Mouse (Mus musculus): ENCODE results near the gene Psmb9. TPM values are rescaled to one million over a fixed set of nuclear protein-coding genes. Genes with fewer than 3 reads are reported as not detected.

Gene Psmb9
- polyA plus RNA-seq, 1 experiment from 2014 or later = 3.1 TPM

GRCm38 (mm10) chr17:34217986-34218385, 30.4 kb upstream of the Psmb9 start:
- no peaks in the 10 kb centered on the region for H3K36me3 ChIP-seq
- peaks cover 2% of the 10 kb centered on the region; the same call in 1 of the 2 replicates for H3K9me3 ChIP-seq (replicated peaks)
- no peak overlapping the region for H3K9ac ChIP-seq
- no peak for ATAC-seq (replicated peaks; ENCODE audit: insufficient number of reproducible peaks, insufficient read depth, low FRiP score, low read depth)
- peaks cover 26% of the 10 kb centered on the region for H3K27me3 ChIP-seq
- no peak overlapping the region for H3K4me3 ChIP-seq
- no peak overlapping the region for H3K27ac ChIP-seq
- 84% methylated on average over 5 of the region's 5 CpGs for WGBS
- no peaks in the 10 kb centered on the region for H3K4me1 ChIP-seq (replicated peaks)
- no peak overlapping the region for H3K4me2 ChIP-seq

- no peak for ATAC-seq (replicated peaks; ENCODE audit: insufficient number of reproducible peaks, insufficient read depth, low FRiP score, low read depth)
- Histone ChIP-seq H3K27me3 (peaks cover 32% of the 10 kb centered on the region), H3K9ac (no peak overlapping the region), H3K9me3 (replicated peaks) (peaks cover 2% of the 10 kb centered on the region; the same call in 1 of the 2 replicates), H3K36me3 (no peaks in the 10 kb centered on the region), H3K4me2 (no peak overlapping the region), H3K4me1 (replicated peaks) (no peaks in the 10 kb centered on the region), H3K4me3 (no peak overlapping the region), H3K27ac (no peak overlapping the region)
- WGBS = 77% methylated on average over 8 of the region's 8 CpGs
Measured at GRCm38 (mm10) chr17:34217216-34217928, 29.8 kb upstream of the Psmb9 start.

- no peaks in the 10 kb centered on the region for H3K36me3 ChIP-seq
- H3K9ac ChIP-seq = no peak overlapping the region
- peaks cover 2% of the 10 kb centered on the region; the same call in 1 of the 2 replicates for H3K9me3 ChIP-seq (replicated peaks)
- no peak overlapping the region for H3K27ac ChIP-seq
- no peak overlapping the region for H3K4me3 ChIP-seq
- H3K4me1 ChIP-seq (replicated peaks) = no peaks in the 10 kb centered on the region
- 83% methylated on average over 12 of the region's 12 CpGs for WGBS
- no peak for ATAC-seq (replicated peaks; ENCODE audit: insufficient number of reproducible peaks, insufficient read depth, low FRiP score, low read depth)
- H3K27me3 ChIP-seq = peaks cover 50% of the 10 kb centered on the region
- H3K4me2 ChIP-seq = no peak overlapping the region
Measured at GRCm38 (mm10) chr17:34215176-34215575, 27.6 kb upstream of the Psmb9 start.

- no peak for ATAC-seq (replicated peaks; ENCODE audit: insufficient number of reproducible peaks, insufficient read depth, low FRiP score, low read depth)
- peaks cover 1% of the 10 kb centered on the region; the same call in 1 of the 2 replicates for H3K9me3 ChIP-seq (replicated peaks)
- H3K4me1 ChIP-seq (replicated peaks) = no peaks in the 10 kb centered on the region
- no peaks in the 10 kb centered on the region for H3K36me3 ChIP-seq
- no peak overlapping the region for H3K9ac ChIP-seq
- WGBS = 47% methylated on average over 21 of the region's 21 CpGs
- no peak overlapping the region for H3K4me3 ChIP-seq
- peaks cover 58% of the 10 kb centered on the region for H3K27me3 ChIP-seq
- H3K4me2 ChIP-seq = no peak overlapping the region
- H3K27ac ChIP-seq = no peak overlapping the region
Measured at GRCm38 (mm10) chr17:34213936-34214335, 26.4 kb upstream of the Psmb9 start.

- H3K9ac ChIP-seq = no peak overlapping the region
- no peak overlapping the region for H3K27ac ChIP-seq
- no peaks in the 10 kb centered on the region for H3K36me3 ChIP-seq
- WGBS = 21% methylated on average over 23 of the region's 23 CpGs
- no peaks in the 10 kb centered on the region for H3K9me3 ChIP-seq (replicated peaks)
- no peaks in the 10 kb centered on the region for H3K4me1 ChIP-seq (replicated peaks)
- no peak for ATAC-seq (replicated peaks; ENCODE audit: insufficient number of reproducible peaks, insufficient read depth, low FRiP score, low read depth)
- H3K27me3 ChIP-seq = peaks cover 73% of the 10 kb centered on the region
- H3K4me3 ChIP-seq = no peak overlapping the region
- no peak overlapping the region for H3K4me2 ChIP-seq
Measured at GRCm38 (mm10) chr17:34211746-34212365, 24.3 kb upstream of the Psmb9 start.

- H3K4me1 ChIP-seq (replicated peaks) = peaks cover 3% of the 10 kb centered on the region
- no peak overlapping the region for H3K4me2 ChIP-seq
- 57% methylated on average over 3 of the region's 3 CpGs for WGBS
- H3K4me3 ChIP-seq = no peak overlapping the region
- no peaks in the 10 kb centered on the region for H3K9me3 ChIP-seq (replicated peaks)
- no peak overlapping the region for H3K27ac ChIP-seq
- H3K9ac ChIP-seq = no peak overlapping the region
- H3K36me3 ChIP-seq = no peaks in the 10 kb centered on the region
- no peak for ATAC-seq (replicated peaks; ENCODE audit: insufficient number of reproducible peaks, insufficient read depth, low FRiP score, low read depth)
- peaks cover 79% of the 10 kb centered on the region for H3K27me3 ChIP-seq
Measured at GRCm38 (mm10) chr17:34210599-34210998, 23.0 kb upstream of the Psmb9 start.

- Histone ChIP-seq H3K4me2 (no peak overlapping the region), H3K4me3 (no peak overlapping the region), H3K9ac (no peak overlapping the region), H3K27ac (no peak overlapping the region), H3K27me3 (peaks cover 77% of the 10 kb centered on the region), H3K36me3 (no peaks in the 10 kb centered on the region), H3K4me1 (replicated peaks) (peaks cover 11% of the 10 kb centered on the region), H3K9me3 (replicated peaks) (no peaks in the 10 kb centered on the region)
- no peak for ATAC-seq (replicated peaks; ENCODE audit: insufficient number of reproducible peaks, insufficient read depth, low FRiP score, low read depth)
- WGBS = 42% methylated on average over 3 of the region's 3 CpGs
Measured at GRCm38 (mm10) chr17:34209680-34210079, 22.1 kb upstream of the Psmb9 start.

- 20% methylated on average over 10 of the region's 10 CpGs for WGBS
- H3K36me3 ChIP-seq = no peaks in the 10 kb centered on the region
- peaks cover 69% of the 10 kb centered on the region for H3K27me3 ChIP-seq
- H3K4me3 ChIP-seq = no peak overlapping the region
- H3K4me1 ChIP-seq (replicated peaks) = peaks cover 11% of the 10 kb centered on the region
- no peak overlapping the region for H3K9ac ChIP-seq
- ATAC-seq (replicated peaks; ENCODE audit: insufficient number of reproducible peaks, insufficient read depth, low FRiP score, low read depth) = no peak
- no peak overlapping the region for H3K27ac ChIP-seq
- no peak overlapping the region for H3K4me2 ChIP-seq
- H3K9me3 ChIP-seq (replicated peaks) = no peaks in the 10 kb centered on the region
Measured at GRCm38 (mm10) chr17:34208421-34208820, 20.9 kb upstream of the Psmb9 start.

- H3K27ac ChIP-seq = no peak overlapping the region
- no peak overlapping the region for H3K4me2 ChIP-seq
- H3K27me3 ChIP-seq = peaks cover 69% of the 10 kb centered on the region
- H3K9me3 ChIP-seq (replicated peaks) = no peaks in the 10 kb centered on the region
- no peaks in the 10 kb centered on the region for H3K36me3 ChIP-seq
- peaks cover 11% of the 10 kb centered on the region for H3K4me1 ChIP-seq (replicated peaks)
- ATAC-seq (replicated peaks; ENCODE audit: insufficient number of reproducible peaks, insufficient read depth, low FRiP score, low read depth) = no peak
- H3K4me3 ChIP-seq = no peak overlapping the region
- H3K9ac ChIP-seq = no peak overlapping the region
- WGBS = 95% methylated on average over 9 of the region's 9 CpGs
Measured at GRCm38 (mm10) chr17:34207866-34208265, 20.3 kb upstream of the Psmb9 start.

GRCm38 (mm10) chr17:34207456-34207855, 19.9 kb upstream of the Psmb9 start:
- Histone ChIP-seq H3K4me1 (replicated peaks) (peaks cover 11% of the 10 kb centered on the region), H3K9me3 (replicated peaks) (no peaks in the 10 kb centered on the region), H3K27ac (no peak overlapping the region), H3K4me2 (no peak overlapping the region), H3K4me3 (no peak overlapping the region), H3K9ac (no peak overlapping the region), H3K36me3 (no peaks in the 10 kb centered on the region), H3K27me3 (peaks cover 65% of the 10 kb centered on the region)
- ATAC-seq (replicated peaks; ENCODE audit: insufficient number of reproducible peaks, insufficient read depth, low FRiP score, low read depth) = no peak
- 56% methylated on average over 3 of the region's 3 CpGs for WGBS

- no peak overlapping the region for H3K9ac ChIP-seq
- no peak for ATAC-seq (replicated peaks; ENCODE audit: insufficient number of reproducible peaks, insufficient read depth, low FRiP score, low read depth)
- peaks cover 58% of the 10 kb centered on the region for H3K27me3 ChIP-seq
- H3K4me2 ChIP-seq = no peak overlapping the region
- H3K4me3 ChIP-seq = no peak overlapping the region
- H3K9me3 ChIP-seq (replicated peaks) = no peaks in the 10 kb centered on the region
- no peaks in the 10 kb centered on the region for H3K36me3 ChIP-seq
- 83% methylated on average over 5 of the region's 5 CpGs for WGBS
- no peak overlapping the region for H3K27ac ChIP-seq
- H3K4me1 ChIP-seq (replicated peaks) = peaks cover 11% of the 10 kb centered on the region
Measured at GRCm38 (mm10) chr17:34206731-34207130, 19.2 kb upstream of the Psmb9 start.

Data from heart, embryonic 15.5 days (tissue).